Mouse (Mus musculus): Measurements from ENCODE around the gene Kcnh1. TPM values are rescaled to one million over a fixed set of nuclear protein-coding genes. Genes with fewer than 3 reads are reported as not detected.

The Kcnh1 gene
- total and polyA plus RNA-seq, 3 experiments, result not detected

DNA sequence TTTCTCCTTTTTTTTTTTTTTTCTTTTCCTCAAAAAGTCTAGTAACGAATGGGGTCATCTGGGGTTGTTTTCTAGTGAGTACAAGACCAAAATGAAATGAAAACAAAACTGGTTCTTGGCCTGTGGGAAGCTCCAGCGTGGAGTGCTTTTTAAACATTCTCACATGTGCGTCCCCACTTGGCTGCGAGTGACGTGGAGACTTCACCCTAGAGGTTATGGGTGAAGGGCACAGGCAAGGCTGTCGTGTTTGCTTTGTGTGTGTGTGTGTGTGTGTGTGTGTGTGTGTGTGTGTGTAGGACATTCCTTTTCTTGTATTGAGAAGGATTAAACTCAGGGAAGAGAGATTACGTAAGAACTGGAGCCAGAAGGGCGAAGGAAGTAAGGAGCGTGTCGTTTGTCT, 6.9 kb downstream of the Kcnh1 start:
- H3K4me2 ChIP-seq (ENCODE audit: insufficient read depth, low read depth, poor library complexity, severe bottlenecking), result no peak overlapping the region
- H3K27ac ChIP-seq (ENCODE audit: insufficient read depth, low read depth), result no peak overlapping the region
- dilution Hi-C loops (cut with MboI; ENCODE audit: extremely low pct_ligation_motif_present, extremely low pct_unique_long_range_greater_than_20kb, low sequenced_read_pairs), result no loop called here
- in situ Hi-C loops (cut with MboI; ENCODE audit: low pct_ligation_motif_present, low pct_unique_long_range_greater_than_20kb, low sequenced_read_pairs), result loop anchor here (25.0 kb wide), 1 partner anchor 515 kb away; no protein-coding TSS in a partner anchor
- TF ChIP-seq NRF1 (IDR thresholded peaks at IDR 0.05; ENCODE audit: low read depth, low read length) (no peak), ZKSCAN1 (IDR thresholded peaks at IDR 0.05; ENCODE audit: borderline replicate concordance, low read depth, low read length) (no peak), EP300 (IDR thresholded peaks at IDR 0.05; ENCODE audit: low read length) (no peak), IRF4 (IDR thresholded peaks at IDR 0.05; ENCODE audit: low read depth, low read length) (no peak)
- DNase-seq (ENCODE audit: extremely low read depth), result no peak
- no peaks in the 10 kb centered on the region for H3K36me3 ChIP-seq (replicated peaks in 1 of 2; ENCODE audit: control insufficient read depth in 1 of 2, insufficient read depth in 1 of 2, low read length in 1 of 2)
- no peak overlapping the region for H3K4me3 ChIP-seq (replicated peaks in 1 of 3; ENCODE audit: low read depth in 2 of 3, low read length in 2 of 3, poor library complexity in 1 of 3)
- H3K9me3 ChIP-seq (replicated peaks; ENCODE audit: low read length), result no peaks in the 10 kb centered on the region
- H3K27me3 ChIP-seq (replicated peaks), result no peaks in the 10 kb centered on the region
- peaks cover 2 to 6% of the 10 kb centered on the region in 2 experiments; a peak in 3 of 4 replicates for H3K4me1 ChIP-seq (ENCODE audit: control insufficient read depth in 1 of 2, insufficient read depth in 2 of 2)
- H3K79me2 ChIP-seq (replicated peaks; ENCODE audit: control insufficient read depth, extremely low read depth, insufficient read depth, poor library complexity, severe bottlenecking), result no peaks in the 10 kb centered on the region
- H3K9ac ChIP-seq (ENCODE audit: insufficient read depth, low read depth), result no peak overlapping the region

DNA sequence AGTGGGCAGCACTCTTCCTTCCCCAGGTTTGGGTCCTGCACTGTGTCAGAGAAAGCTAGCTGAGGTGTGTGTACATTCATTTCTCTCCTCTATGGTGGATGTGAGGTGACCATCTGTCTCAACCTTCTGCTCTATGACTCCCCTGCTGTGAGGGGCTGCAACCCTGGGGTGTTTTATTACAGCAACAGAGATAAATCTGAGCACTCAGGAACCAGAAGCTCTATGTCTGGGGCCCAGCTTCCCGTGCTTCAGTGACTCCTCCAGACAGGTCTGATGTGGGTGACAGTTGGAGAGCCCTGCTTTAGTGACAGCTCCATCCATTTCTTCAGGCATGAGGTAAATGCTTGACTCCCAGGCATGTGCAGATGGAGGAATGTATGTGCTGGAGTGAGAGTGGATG, 12.4 kb downstream of the Kcnh1 start:
- H3K27me3 ChIP-seq (replicated peaks), result no peaks in the 10 kb centered on the region
- no peaks in the 10 kb centered on the region for H3K9me3 ChIP-seq (replicated peaks; ENCODE audit: low read length)
- H3K79me2 ChIP-seq (replicated peaks; ENCODE audit: control insufficient read depth, extremely low read depth, insufficient read depth, poor library complexity, severe bottlenecking), result no peaks in the 10 kb centered on the region
- no peak overlapping the region for H3K9ac ChIP-seq (ENCODE audit: insufficient read depth, low read depth)
- peaks cover 0 to 6% of the 10 kb centered on the region in 2 experiments; a peak in 2 of 4 replicates for H3K4me1 ChIP-seq (ENCODE audit: control insufficient read depth in 1 of 2, insufficient read depth in 2 of 2)
- in situ Hi-C loops (cut with MboI; ENCODE audit: low pct_ligation_motif_present, low pct_unique_long_range_greater_than_20kb, low sequenced_read_pairs) (no loop called here), dilution Hi-C loops (cut with MboI; ENCODE audit: extremely low pct_ligation_motif_present, extremely low pct_unique_long_range_greater_than_20kb, low sequenced_read_pairs) (no loop called here)
- no peak overlapping the region for H3K4me3 ChIP-seq (replicated peaks in 1 of 3; ENCODE audit: low read depth in 2 of 3, low read length in 2 of 3, poor library complexity in 1 of 3)
- H3K4me2 ChIP-seq (ENCODE audit: insufficient read depth, low read depth, poor library complexity, severe bottlenecking), result no peak overlapping the region
- DNase-seq (ENCODE audit: extremely low read depth), result no peak
- no peaks in the 10 kb centered on the region for H3K36me3 ChIP-seq (replicated peaks in 1 of 2; ENCODE audit: control insufficient read depth in 1 of 2, insufficient read depth in 1 of 2, low read length in 1 of 2)
- no peak for TF ChIP-seq JUND (conservative IDR thresholded peaks at IDR 0.05; ENCODE audit: low read depth, low read length)
- no peak for TF ChIP-seq GABPA (IDR thresholded peaks at IDR 0.05; ENCODE audit: insufficient replicate concordance, low read depth, low read length)
- TF ChIP-seq PAX5 (IDR thresholded peaks at IDR 0.05; ENCODE audit: low read length), result no peak
- TF ChIP-seq SIN3A (IDR thresholded peaks at IDR 0.05; ENCODE audit: low read length), result no peak
- TF ChIP-seq ELF1 (IDR thresholded peaks at IDR 0.05; ENCODE audit: low read depth, low read length), result no peak
- no peak for TF ChIP-seq NRF1 (IDR thresholded peaks at IDR 0.05; ENCODE audit: low read depth, low read length)
- no peak for TF ChIP-seq RCOR1 (conservative IDR thresholded peaks at IDR 0.05; ENCODE audit: low read depth, low read length)
- TF ChIP-seq MEF2A (IDR thresholded peaks at IDR 0.05; ENCODE audit: borderline replicate concordance, low read depth, low read length), result no peak
- no peak for TF ChIP-seq MAFK (IDR thresholded peaks at IDR 0.05; ENCODE audit: insufficient replicate concordance, low read length)
- TF ChIP-seq ZMIZ1 (IDR thresholded peaks at IDR 0.05; ENCODE audit: low read depth, low read length), result no peak
- no peak for TF ChIP-seq POLR2AphosphoS2 (IDR thresholded peaks at IDR 0.05; ENCODE audit: low read depth, low read length)
- H3K27ac ChIP-seq (ENCODE audit: insufficient read depth, low read depth), result no peak overlapping the region

DNA sequence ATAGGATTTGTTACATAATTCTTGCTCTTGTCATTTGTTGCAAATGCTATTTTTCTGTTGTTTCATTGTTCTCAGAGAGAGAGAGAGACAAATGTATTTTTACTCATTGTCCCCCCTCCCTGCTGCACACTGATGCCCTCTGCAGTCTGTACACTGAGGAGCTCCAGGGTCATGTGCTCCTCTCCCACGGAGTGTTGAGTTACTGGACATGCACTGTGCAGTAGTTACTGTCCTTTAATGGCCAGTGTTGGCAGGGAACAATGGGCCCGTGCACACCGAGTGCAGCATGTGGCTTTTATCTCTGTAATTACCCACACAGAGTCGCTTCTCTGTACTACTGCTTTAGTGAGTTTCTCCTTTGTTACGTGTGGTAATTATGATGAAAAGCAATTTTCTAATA, 17.4 kb downstream of the Kcnh1 start:
- no peak for TF ChIP-seq CHD1 (IDR thresholded peaks at IDR 0.05; ENCODE audit: low read depth, low read length)
- TF ChIP-seq BHLHE40 (IDR thresholded peaks at IDR 0.05; ENCODE audit: low read depth, low read length), result no peak
- no peak for TF ChIP-seq RAD21 (IDR thresholded peaks at IDR 0.05; ENCODE audit: low read depth, low read length)
- no peak for TF ChIP-seq ZC3H11A (IDR thresholded peaks at IDR 0.05; ENCODE audit: low read depth, low read length)
- TF ChIP-seq CHD2 (IDR thresholded peaks at IDR 0.05; ENCODE audit: low read length), result no peak
- TF ChIP-seq POLR2AphosphoS2 (IDR thresholded peaks at IDR 0.05; ENCODE audit: low read depth, low read length), result no peak
- no peak for TF ChIP-seq RCOR1 (conservative IDR thresholded peaks at IDR 0.05; ENCODE audit: low read depth, low read length)
- no peak for TF ChIP-seq ZKSCAN1 (IDR thresholded peaks at IDR 0.05; ENCODE audit: borderline replicate concordance, low read depth, low read length)
- no peak for TF ChIP-seq KAT2A (IDR thresholded peaks at IDR 0.05; ENCODE audit: insufficient replicate concordance, low read length)
- TF ChIP-seq ZMIZ1 (IDR thresholded peaks at IDR 0.05; ENCODE audit: low read depth, low read length), result no peak
- H3K27ac ChIP-seq (ENCODE audit: insufficient read depth, low read depth), result no peak overlapping the region

More for the DNA sequence above, 17.4 kb downstream of the Kcnh1 start:
- no peak overlapping the region for H3K9ac ChIP-seq (ENCODE audit: insufficient read depth, low read depth)
- peaks cover 2 to 9% of the 10 kb centered on the region in 2 experiments; a peak in 2 of 4 replicates for H3K4me1 ChIP-seq (ENCODE audit: control insufficient read depth in 1 of 2, insufficient read depth in 2 of 2)
- no peak overlapping the region for H3K4me3 ChIP-seq (replicated peaks in 1 of 3; ENCODE audit: low read depth in 2 of 3, low read length in 2 of 3, poor library complexity in 1 of 3)
- H3K27me3 ChIP-seq (replicated peaks), result peaks cover 6% of the 10 kb centered on the region
- H3K36me3 ChIP-seq (replicated peaks in 1 of 2; ENCODE audit: control insufficient read depth in 1 of 2, insufficient read depth in 1 of 2, low read length in 1 of 2), result no peaks in the 10 kb centered on the region
- dilution Hi-C loops (cut with MboI; ENCODE audit: extremely low pct_ligation_motif_present, extremely low pct_unique_long_range_greater_than_20kb, low sequenced_read_pairs), result no loop called here
- no peaks in the 10 kb centered on the region for H3K79me2 ChIP-seq (replicated peaks; ENCODE audit: control insufficient read depth, extremely low read depth, insufficient read depth, poor library complexity, severe bottlenecking)
- in situ Hi-C loops (cut with MboI; ENCODE audit: low pct_ligation_motif_present, low pct_unique_long_range_greater_than_20kb, low sequenced_read_pairs), result no loop called here
- H3K9me3 ChIP-seq (replicated peaks; ENCODE audit: low read length), result no peaks in the 10 kb centered on the region
- H3K4me2 ChIP-seq (ENCODE audit: insufficient read depth, low read depth, poor library complexity, severe bottlenecking), result no peak overlapping the region
- DNase-seq (ENCODE audit: extremely low read depth), result no peak

Measured in CH12.LX (cell line).